Mouse (Mus musculus): ENCODE results near the gene Grifin. TPM values are rescaled to one million over a fixed set of nuclear protein-coding genes. Genes with fewer than 3 reads are reported as not detected.

The Grifin gene
- total RNA-seq, 1 experiment from 2014 or later: not detected

DNA sequence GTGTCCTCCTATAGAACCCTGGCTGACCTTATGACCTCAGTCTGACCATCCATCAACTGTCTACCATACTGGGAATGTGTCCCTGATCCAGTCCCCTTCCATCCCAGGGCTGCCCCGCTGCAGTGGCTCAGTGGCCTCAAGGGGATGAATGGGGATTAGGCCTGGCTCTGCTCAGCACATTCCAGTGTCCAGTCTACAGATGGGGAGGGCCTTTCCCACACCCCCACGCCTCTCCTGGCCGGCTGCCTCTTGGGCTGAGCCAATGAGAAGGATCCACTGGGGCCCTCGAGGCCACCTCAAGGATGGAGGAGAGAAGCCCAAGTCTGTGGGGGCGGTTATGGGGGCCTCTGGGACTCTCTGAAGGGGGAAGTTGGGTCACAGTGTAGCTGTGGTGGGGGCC lies 580 bp upstream of the Grifin start:
- no peak for ATAC-seq (replicated peaks; ENCODE audit: insufficient number of reproducible peaks, low FRiP score, low TSS enrichment, poor library complexity, severe bottlenecking)

DNA sequence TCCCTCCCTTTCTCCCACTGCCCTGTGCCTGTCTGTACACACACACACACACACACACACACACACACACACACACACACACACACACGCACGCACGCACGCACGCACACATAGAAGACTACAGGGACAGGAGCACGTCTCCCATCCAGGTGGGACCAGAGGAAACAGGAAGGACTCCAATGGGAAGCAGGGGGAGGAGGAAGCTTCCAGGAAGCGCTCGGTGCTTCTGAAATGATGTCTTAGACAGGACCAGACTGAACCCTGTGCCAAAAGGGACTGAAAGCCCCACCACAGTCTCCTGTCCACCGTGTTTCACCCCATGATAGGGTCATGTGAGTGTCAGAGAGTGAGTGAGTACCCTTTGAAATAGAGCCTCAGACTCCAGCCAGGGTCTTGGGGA lies 2.3 kb downstream of the Grifin start:
- no peak for ATAC-seq (replicated peaks; ENCODE audit: insufficient number of reproducible peaks, low FRiP score, low TSS enrichment, poor library complexity, severe bottlenecking)

DNA sequence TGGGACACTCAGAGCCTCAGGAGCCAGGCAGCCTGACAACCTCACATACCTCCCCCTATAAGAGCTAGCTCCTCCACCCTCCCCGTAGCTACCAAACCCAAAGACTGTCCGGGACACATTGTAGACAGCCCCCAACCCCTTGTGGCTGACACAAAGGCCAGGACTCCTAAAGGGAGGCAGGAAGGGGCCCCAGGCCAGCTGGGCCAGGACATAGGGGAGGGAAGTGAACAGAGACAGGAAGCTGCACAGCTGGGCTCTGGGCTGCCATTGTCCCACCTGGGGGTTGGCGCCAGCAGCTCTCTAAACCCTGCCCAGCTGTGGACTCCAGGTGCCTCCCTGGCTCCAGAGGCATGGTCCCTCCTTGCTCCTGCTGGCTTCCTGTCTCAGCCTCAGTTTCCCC lies 8.0 kb downstream of the Grifin start:
- no peak for ATAC-seq (replicated peaks; ENCODE audit: insufficient number of reproducible peaks, low FRiP score, low TSS enrichment, poor library complexity, severe bottlenecking)

DNA sequence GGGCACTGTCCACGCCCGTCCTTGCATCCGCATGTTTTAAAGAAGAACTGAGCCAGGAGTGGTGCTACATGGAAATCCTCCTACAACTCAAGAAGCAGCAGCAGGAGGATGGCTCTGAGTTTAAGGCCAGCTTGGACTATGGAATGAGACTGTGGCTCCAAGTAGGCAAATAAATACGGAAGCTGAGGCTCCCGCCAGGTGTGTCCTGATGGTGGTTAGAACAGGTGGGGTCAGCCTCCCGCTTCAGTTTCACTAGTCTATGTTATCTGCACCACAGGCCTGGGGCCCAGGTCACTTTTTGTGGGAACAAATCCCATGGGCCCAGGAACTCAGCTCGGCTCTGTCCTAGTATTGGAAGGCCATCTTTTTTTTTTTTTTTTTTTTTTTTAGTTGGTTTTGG lies 11.2 kb downstream of the Grifin start:
- no peak for ATAC-seq (replicated peaks; ENCODE audit: insufficient number of reproducible peaks, low FRiP score, low TSS enrichment, poor library complexity, severe bottlenecking)

DNA sequence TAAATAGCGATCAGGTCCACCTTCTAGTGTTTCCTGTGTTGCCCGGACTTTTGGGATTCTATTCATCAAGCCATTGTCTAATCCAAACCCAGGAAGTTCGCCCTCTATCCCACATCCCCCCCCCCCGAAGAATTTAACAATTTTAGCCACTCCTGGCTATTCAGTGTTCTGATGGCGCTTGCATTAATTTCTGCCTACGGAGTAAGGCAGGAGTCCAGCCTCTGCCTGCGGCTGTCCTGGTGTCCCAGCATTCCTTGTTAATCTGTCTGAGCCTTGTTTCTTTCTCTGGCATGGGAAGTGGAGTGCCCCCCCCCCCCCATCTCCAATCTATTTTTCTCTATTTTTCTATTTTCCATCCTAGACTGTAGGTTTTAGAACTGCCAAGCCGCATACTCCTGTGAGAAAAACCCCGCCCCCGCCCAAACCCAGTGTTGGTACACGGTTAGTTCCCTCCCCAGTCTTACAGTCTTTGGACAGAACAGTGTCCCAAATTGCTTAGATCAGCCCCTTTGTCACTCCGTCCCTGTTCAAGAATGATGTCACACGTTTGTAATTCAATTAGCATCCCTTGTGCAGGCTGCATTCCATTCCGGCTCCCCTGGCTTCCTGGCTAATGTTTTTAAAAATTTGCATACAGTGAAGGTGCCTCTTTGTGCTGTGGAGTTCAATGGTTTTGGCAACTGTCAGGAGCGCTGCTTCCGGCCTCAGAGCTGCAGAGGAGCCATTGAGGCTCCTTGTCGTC lies 15.4 kb downstream of the Grifin start:
- no peak for ATAC-seq (replicated peaks; ENCODE audit: insufficient number of reproducible peaks, low FRiP score, low TSS enrichment, poor library complexity, severe bottlenecking)

DNA sequence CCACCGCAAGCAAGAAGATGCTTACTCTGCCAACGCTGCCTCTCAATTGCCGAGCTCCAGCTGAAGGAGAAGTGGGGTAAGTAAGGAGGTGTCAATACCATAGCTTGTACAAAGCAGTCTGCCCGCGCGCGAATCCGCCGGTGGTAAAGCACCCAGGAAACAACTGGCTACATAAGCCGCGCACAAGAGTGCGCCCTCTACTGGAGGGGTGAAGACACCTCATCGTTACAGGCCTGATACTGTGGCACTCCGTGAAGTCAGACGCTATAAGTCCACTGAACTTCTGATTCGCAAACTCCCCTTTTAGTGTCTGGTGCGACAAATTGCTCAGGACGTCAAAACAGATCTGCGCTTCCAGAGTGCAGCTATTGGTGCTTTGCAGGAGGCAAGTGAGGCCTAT lies 18.5 kb downstream of the Grifin start:
- ATAC-seq (replicated peaks; ENCODE audit: insufficient number of reproducible peaks, low FRiP score, low TSS enrichment, poor library complexity, severe bottlenecking): no peak

DNA sequence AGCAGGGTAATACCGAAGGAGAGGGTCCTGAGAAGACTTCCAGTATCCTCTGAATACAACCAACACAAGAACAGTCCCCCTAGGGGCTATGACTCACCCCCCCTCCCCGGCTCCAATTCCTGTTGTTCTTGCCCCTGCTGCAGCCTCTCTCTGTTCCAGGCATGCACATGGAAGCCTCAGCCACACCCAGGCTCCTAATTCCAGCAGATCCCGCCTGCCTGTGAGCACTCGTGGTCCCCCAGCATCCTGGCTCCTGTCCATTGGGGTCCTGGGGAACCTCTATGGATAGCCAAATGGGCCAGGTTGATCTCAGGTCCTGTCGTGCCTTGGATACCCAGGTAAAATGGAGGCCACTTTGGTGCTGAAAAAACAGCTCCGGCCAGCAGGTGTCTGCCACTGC lies 19.2 kb downstream of the Grifin start:
- ATAC-seq (replicated peaks; ENCODE audit: insufficient number of reproducible peaks, low FRiP score, low TSS enrichment, poor library complexity, severe bottlenecking): no peak

DNA sequence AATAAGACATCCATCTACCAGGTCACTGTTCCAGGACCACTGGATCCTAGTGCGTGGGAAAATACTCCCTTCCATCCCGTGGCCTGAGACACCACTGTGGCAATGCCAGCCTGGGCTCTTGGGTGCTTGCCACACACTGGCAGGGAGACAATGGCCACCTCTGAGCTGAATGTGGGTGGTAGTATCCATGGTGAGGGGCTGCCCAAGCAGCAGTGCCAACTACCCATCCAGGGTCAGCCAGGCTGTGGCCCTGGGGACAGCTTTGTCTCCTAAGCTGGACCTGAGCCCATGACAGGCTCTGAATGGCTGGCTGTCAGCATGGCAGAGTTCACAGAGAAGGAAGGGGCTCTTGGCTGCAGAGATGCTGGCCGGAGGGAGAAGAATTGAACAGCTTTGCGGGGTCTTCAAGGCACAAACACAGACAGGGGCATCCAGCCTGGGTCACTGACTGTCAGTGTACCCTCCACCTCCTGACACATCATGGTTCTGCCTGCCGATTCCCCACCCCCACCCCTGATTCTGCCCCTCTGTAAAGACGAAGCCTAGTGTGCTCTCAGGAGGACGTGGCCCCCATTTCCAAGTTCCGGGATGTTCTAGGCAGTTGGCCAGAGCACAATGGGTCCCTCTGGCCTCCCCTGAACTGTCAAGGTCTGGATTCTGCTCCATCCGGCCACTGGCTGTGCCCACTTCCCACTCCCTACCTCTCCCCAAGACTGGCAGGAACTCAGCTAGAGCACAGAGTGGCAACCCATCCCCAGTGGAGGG lies 21.9 kb downstream of the Grifin start:
- no peak for ATAC-seq (replicated peaks; ENCODE audit: insufficient number of reproducible peaks, low FRiP score, low TSS enrichment, poor library complexity, severe bottlenecking)

DNA sequence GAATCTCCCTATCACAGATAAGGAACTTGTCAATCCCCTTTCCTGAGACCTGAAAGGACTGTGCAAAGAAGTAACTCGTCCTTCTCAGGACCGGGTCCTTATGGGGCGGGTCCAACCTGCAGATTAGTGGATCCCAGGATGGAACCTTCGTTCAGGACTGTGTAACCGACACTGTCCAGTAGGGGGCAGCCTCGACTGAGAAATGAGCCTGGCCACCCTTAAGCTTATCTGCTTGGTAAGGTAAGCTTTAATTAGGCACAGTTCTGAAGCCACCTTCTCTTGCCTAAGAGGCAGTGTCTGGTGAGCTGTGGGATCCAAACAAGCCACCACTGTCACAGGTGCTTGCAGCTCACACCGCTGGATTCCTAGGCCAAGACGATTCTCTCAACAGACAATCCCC lies 24.8 kb downstream of the Grifin start:
- ATAC-seq (replicated peaks; ENCODE audit: insufficient number of reproducible peaks, low FRiP score, low TSS enrichment, poor library complexity, severe bottlenecking): peak; percentile 83

DNA sequence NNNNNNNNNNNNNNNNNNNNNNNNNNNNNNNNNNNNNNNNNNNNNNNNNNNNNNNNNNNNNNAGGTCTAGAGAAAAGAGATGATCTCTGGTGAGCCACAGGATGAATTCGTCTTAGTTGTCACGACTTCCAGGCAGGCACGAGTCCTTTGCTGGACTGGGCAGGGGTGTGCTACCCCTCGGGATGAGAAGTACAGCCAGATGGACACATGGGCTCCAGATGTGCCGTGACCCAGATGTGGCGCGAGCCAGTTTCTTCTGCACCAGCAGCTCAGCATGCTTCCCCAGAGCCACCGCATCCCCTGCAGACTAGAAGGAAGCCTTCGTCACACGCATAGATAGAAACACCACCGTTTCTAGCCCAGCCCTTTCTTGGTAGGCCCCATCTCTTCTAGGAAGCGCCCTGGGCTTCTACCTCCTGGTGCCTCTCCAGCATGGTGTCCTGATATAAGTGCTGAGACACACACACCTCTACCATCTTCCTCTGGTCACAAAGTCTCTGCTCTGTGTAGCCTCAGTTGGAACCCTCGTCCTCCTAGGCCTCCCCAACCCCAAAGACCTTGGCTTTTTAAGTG lies 26.7 kb downstream of the Grifin start:
- ATAC-seq (replicated peaks; ENCODE audit: insufficient number of reproducible peaks, low FRiP score, low TSS enrichment, poor library complexity, severe bottlenecking): no peak

DNA sequence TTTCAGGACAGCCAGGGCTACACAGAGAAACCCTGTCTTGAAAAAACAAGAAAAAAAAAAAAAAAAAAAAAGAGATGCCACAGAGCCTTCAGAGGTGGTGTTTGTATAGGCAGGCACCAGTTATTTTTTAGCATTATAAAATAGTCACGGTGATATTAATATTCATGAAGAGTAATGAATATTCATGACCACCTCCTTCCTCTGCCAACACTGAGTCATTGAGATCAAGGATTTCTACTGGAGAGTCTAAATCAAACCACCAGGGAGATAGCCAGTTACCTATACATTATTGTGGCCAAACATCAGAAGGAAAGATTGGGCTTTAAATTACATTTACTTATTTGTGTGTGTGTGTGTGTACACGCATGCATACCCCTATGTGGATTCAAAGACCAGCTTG lies 38.1 kb downstream of the Grifin start:
- no peak for ATAC-seq (replicated peaks; ENCODE audit: insufficient number of reproducible peaks, low FRiP score, low TSS enrichment, poor library complexity, severe bottlenecking)

DNA sequence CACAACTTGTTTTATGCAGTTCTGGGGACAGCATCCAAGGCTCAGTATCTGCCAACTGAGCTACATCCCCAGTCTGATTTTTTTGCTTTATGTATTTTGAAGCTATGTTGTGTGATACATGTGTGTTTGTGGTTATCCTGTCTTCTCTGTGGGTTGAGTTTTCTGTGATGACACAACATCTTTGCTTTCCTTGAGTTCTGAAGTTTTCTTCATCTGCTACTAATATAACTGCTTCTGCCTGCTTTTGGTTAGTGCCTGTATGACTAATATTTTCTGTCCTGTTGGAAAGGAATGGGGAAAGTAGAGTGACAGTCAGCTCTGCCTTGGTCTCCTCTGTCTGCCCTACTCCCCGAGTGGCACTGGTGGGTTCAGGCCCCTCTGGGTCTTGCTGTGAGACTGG lies 43.7 kb downstream of the Grifin start:
- ATAC-seq (replicated peaks; ENCODE audit: insufficient number of reproducible peaks, low FRiP score, low TSS enrichment, poor library complexity, severe bottlenecking): no peak

DNA sequence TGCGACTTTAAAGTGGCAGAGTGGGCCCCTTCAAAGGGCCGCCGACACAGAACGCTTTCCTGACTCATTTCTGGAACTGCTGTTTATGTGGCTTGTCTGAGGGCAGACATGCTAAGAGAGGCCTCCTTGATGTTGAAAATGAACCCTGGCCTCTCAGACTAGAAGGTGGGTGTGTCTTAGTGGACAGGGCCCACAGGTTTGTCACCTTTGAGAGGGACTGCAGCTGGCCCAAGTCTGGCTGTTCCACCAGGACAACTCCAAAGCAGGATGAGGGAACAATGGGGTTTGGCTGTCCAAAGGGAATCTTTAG lies 47.0 kb downstream of the Grifin start:
- no peak for ATAC-seq (replicated peaks; ENCODE audit: insufficient number of reproducible peaks, low FRiP score, low TSS enrichment, poor library complexity, severe bottlenecking)

DNA sequence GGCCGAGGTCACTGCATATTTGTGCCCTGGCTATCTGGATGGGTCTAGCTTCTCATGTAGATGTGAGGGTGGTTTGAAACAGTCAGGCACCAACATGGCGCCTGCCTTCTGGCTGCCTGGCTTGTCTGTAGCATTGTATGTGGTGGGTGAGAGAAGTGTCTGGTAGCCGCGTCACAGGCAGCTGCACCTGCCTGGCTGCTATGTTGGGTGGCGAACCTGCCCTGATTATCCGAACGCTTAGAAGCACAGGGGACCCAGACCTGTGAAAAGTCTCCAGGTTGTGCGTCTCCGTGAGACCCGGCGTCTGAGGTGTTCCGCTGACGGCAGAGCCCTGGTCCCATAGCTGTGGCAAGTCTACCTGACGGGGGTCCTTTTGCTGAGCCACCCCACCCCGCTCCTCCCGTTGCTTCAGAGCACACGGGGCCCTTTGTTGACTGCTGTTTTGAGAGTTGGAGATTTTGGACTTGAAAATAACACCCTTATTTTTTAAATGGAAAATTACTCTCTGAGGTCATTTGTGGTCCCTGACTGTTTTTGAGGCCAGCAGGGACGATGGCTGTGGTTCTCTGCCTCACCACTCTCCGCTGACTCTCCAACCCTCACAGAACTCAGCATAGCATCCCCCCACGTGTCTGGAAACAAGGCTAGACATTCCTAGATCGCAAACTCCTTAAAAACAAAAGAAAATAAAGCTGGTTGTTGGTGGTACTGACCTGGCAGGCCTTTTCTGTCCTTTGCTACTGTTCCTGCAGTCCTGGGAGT lies 47.5 kb downstream of the Grifin start:
- no peak for ATAC-seq (replicated peaks; ENCODE audit: insufficient number of reproducible peaks, low FRiP score, low TSS enrichment, poor library complexity, severe bottlenecking)

DNA sequence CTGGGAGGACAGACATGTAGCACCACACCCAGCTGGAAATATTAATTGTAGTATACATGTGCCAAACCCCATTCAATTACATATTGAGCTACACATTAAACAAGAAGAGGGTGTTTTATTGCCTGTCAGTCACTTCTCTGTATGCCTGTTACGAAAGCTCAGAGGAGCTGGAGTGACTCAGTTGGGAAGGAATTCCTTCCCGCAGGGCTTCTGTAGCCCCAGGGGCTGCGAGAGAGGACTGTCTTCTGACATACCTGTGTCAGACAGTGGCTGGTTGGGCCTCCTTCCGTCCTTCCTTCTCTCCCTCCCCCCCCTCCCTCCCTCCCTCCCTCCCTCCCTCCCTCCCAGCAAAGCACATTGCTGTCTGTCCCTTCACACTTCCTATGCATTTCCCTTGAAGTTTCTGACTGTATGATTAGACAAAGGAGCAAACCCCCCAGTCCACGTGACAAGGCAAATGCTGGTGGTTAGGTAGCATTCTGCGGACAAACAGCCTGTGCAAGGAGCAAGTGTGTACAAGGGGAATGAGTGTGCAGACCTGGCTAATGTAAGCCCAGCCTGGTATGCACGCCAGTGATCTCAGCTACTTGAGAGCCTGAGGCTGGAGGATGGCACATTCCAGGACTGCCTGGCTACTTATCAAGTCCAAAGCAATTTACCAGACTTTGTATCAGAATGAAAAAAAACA lies 49.9 kb downstream of the Grifin start:
- ATAC-seq (replicated peaks; ENCODE audit: insufficient number of reproducible peaks, low FRiP score, low TSS enrichment, poor library complexity, severe bottlenecking): no peak

DNA sequence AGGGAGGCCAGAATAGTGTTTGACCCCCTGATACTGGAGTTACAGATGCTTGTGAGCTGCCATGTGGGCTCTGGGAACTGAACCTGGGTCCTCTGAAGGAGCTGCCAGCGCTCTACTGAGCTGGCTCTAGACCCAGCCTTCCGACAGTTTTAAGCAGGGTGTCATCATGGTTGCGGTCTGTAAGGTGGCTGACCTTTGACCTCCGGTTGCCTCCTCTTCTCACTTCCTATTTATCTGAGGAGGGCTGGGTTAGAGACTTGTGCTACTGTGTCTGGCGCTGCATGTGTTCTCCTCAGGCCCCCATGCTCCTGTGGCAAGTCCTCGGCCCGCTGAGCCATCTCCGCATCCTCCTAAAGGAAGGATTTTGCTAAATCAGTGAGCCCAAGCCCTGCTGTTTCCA lies 51.0 kb downstream of the Grifin start:
- ATAC-seq (replicated peaks; ENCODE audit: insufficient number of reproducible peaks, low FRiP score, low TSS enrichment, poor library complexity, severe bottlenecking): peak; percentile 87

Data from monocyte, adult 5-6 weeks (primary cell).